Mouse (Mus musculus) subcutaneous adipose tissue, adult 2 months (tissue): Measurements from ENCODE around the gene Ercc5. TPM values are rescaled to one million over a fixed set of nuclear protein-coding genes. Genes with fewer than 3 reads are reported as not detected.

Experiments used
- polyA plus RNA-seq: library from polyadenylated mRNA; depleted of rRNA; stranded (reverse); fragments of >200 nt; gene quantifications from 2 replicates; pipeline ENCODE4 v1.2.3, GENCODE M21; 2012; ENCODE audit warnings: low replicate concordance; rRNA removed

Gene Ercc5
- polyA plus RNA-seq = 5.0 and 8.2 TPM in 2 replicates

DNA sequence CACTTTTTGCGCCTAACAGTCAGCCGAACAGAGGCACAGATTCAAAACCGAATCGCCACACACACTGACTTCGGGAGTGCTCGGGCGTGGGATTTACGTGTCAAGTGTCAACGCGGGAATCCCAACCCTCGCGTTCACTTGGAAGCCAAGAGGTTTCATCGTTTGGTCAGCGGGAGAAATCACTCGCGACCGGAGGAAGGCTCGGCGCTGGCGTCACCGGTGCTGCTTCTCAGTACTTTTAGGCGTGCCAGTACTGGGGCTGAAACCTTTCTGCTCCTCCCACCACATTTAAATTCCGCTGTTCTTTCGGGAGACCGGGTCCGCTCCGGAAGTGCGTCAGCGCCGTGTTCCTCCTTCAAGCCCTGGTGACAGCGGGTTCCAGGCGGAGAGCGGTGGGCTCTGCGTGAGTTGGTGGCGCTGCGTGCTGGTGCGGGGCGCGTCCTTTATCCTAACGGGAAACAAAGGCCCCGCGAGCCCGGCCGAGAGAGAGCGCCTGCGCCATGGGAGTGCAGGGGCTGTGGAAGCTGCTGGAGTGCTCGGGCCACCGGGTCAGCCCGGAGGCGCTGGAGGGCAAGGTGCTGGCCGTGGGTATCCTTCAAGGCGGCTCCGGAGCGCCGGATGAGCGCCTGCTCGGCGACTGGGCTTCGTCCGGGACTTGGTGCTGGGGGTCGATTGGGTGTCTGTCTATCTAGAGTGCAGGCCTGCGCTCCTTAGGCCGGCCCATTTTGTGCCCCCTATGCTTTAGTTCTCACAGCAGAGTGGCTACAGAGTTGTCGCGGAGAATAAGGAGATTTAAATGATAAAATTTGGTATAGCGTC, at the start of gene Ercc5:
Ercc5 (plus strand) TSS at position 182 of the 819 bp plus-strand sequence.

DNA sequence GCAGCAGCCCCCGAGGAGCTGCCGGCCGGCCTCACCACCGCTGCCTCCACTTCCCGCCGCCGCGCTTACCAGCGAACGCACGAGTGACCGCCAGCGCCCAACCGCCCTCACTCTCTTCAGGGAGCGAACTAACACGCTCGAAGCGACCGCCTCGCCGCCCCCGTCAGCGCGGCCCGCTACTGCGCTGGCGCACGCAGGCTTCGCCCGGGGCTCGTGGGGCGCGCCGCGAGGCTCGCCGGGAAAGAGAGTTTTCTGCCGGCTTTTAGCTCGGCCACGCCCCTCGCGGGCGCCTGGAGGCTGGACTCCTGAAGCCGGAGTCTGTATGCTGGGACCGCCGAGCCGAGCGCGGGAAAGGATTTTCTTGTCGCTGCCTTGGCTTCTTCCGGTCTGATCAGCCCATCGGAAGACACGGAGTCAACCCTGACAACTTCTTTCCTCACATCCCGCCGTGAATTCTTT, 45.3 kb upstream of the Ercc5 start, which contains the start of gene Tex30:
Tex30 (minus strand) TSS at position 183 of the 459 bp plus-strand sequence.

DNA sequence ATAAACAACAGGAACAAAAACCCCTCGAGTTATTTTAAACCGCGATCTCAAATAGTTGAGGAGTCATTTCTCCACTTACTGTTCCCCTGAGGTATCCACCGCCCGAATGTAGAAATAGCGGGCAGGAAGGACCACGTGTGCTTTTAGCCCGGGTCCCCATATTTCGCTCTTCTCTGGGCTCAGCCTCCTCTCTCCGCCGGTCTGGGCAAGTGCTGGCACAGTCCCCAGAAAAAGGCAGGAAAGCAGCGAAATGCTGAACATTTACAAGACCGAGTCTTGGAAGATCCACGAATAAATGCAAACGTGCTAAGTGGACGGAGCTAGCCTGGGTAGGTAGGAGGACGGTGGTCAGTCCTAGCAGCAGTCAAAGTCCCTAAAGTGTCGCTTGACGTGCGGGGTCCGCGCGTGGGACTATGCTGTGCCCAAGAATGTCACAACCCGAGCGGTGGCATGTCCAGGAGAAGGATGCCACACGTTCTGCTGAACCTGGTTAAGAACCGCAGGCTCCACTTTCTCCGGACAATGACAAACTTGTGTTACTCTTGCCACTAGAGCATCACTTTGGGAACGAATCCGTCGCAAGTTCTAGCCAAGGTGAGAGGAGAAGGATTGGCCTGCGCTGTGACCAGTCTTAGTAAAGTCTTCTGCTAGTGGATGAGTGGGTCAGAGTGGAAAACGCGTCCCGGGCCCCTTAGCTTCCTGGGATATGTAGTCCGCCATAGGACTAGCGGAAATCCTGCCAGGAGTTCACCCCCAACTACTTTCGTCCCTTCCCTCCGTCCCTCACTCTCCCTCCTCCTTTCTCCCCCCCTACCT, 29.1 kb upstream of the Ercc5 start, which contains the start of the genes Kdelc1 and Bivm:
Kdelc1 (minus strand) TSS at position 570 of the 816 bp plus-strand sequence.
Bivm (plus strand) TSS at position 719 of the 816 bp plus-strand sequence.

DNA sequence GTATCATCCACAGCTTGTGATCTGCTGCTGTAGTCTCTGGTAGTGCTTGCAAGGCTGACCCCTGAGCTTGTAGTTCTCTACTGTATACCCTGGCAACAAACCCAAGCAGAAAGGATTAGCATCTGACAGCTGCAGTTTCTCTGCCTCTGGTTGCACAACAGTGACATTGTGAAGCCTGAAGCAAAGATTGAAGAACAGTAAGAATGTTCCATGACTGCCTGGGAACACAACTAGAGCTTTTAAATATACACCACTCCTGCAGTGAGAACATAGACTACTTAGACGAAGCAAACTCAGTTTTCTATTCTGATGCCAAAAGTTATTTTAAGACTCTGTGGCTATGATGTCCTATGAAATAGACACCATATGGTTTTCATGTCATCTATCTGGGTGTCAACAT, 71.3 kb downstream of the Ercc5 start, which contains the start of gene Mettl21e:
Mettl21e (minus strand) TSS at position 86 of the 400 bp plus-strand sequence.

Other genes starting within 250 kb of the Ercc5 start
- gene Tpp2, start 214.1 kb upstream of the Ercc5 start, polyA plus RNA-seq = 8.6 and 11.9 TPM in 2 replicates
- gene Mettl21c, start 127.7 kb upstream of the Ercc5 start, polyA plus RNA-seq = not detected in 2 replicates
- 0.03 TPM in 1 of 2 replicates, not detected in the other for gene Gm8251, start 85.8 kb upstream of the Ercc5 start, polyA plus RNA-seq
- gene Tex30, start 45.3 kb upstream of the Ercc5 start, polyA plus RNA-seq = 3.9 and 6.8 TPM in 2 replicates
- 8.7 and 35.2 TPM in 2 replicates for gene Kdelc1, start 28.9 kb upstream of the Ercc5 start, polyA plus RNA-seq
- 5.7 and 7.4 TPM in 2 replicates for gene Bivm, start 28.8 kb upstream of the Ercc5 start, polyA plus RNA-seq
- gene Mettl21e, start 71.2 kb downstream of the Ercc5 start, polyA plus RNA-seq = not detected in 2 replicates